Mouse (Mus musculus) adipocyte (in vitro differentiated cells): ENCODE results near the gene Ubqln4.
A peak's percentile ranks its signal among the peaks of the same experiment; 100 is the strongest.
"Not testable (repeated sequence)": the region's sequence is repeated elsewhere in the genome, so short reads cannot be mapped to it uniquely, and the experiment has no call there.

Source experiments
- DNase-seq: peaks from one replicate; pipeline ENCODE4 v3.0.0-alpha.2; 2016; ENCODE audit warnings: low spot score

Ubqln4 gene

DNA sequence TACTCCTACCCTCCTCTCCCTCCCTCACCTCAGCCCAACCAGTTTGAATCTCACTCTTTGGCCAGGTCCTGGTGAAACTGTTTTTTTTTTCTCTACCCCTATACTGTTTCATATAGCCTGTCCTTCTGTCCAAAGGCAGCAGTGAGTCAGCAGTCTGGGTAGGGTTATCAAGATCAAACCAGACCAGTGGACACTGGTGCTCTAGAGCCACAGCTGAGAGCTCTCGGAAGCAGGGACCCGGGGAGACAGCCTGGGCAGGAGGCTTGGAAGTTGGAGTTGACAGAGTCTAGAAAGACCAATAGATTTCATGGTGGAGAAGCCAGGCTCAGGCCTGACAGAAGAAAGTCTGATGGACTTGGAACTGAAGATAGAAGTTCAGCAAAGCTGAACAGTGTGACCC, 15.1 kb downstream of the Ubqln4 start:
- no peak for DNase-seq

DNA sequence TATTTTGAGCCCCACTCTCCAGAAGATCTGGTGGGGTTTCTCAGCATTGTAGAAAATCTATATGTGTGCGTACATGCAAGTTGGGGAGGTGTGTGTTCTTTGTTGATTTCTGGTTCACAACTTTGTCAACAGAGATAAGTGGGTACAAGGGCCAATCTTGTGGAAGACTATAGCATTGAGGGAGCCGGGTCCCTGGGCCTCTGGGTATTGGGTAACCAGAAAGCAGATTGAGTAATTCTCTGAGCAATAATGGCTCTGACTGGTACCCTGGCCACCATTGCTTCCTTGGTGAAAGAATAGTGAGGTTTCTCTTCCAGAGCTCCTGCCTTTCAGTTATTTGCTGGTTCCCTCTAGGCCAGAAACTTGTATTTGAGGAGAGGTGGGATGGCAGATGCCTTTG, 15.5 kb downstream of the Ubqln4 start:
- DNase-seq, result no peak

DNA sequence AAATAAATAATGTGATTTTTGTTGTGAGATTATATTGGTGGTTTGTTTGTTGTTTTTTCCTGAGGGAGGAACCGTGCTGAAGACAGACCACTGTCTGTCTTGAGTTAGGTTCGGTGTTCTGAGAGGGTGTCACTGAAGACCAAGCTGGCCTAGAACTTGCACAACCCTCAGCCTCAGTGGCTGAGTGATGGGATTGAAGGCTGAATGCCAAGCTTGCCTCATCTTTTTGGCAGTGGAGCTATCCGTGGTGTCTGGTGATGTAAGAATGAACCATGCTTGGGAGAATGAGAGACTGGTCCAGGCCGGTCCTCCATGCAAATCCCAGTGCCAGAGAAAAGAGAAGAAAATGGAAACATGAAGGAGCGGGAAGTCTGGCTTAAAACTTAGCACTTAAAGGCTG, 16.1 kb downstream of the Ubqln4 start:
- DNase-seq, result peak; percentile 69

DNA sequence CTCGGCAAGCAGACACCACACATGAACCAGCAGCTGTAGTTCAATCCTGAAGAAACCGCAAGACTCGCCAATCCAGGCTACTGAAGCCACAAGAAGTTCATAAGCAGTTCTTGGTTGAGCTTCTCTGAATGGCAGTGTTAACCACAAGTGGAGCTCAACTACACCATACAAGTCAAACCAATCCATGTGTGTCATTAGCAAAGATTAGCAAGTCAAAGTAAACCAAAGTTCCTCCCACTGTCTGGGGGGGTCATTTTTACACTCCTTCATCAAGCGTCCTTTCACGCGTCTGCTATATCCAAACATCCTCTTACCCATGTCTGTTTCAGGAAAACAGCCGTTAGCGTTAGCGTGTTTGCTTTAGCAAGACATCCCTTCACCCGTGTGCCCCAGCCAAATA, 16.8 kb downstream of the Ubqln4 start:
- no peak for DNase-seq

GRCm38 (mm10) chr3:88571856-88572255, 18.3 kb downstream of the Ubqln4 start:
- DNase-seq, result no peak

GRCm38 (mm10) chr3:88572835-88573234, 19.3 kb downstream of the Ubqln4 start:
- DNase-seq, result no peak

GRCm38 (mm10) chr3:88573810-88574209, 20.3 kb downstream of the Ubqln4 start:
- no peak for DNase-seq

DNA sequence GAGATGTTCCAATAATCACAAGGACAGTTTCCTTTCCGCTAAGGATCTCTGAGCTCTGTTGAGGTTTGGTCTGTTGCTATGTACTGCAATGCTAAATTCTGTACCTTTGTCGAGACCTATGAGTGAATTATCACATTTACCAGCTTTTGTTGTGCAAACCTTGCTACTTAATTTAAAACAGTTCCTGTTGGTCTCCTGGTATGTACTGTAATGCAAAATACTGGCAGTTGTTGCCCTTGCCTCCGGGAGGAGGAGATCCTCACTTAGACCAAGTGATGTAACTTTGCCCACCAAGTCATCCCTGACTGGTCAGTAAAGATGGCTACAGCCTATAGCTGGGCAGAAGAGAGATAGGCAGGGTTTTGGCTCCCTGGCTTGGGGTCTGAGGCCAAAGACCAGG, 22.0 kb downstream of the Ubqln4 start, which contains the start of gene Ssr2:
Gene Ssr2 (plus strand): TSS at position 337 of the 400 bp plus-strand sequence.
- no peak for DNase-seq

- not testable (repeated sequence) for DNase-seq
Measured at GRCm38 (mm10) chr3:88577846-88578245, 24.3 kb downstream of the Ubqln4 start.

DNA sequence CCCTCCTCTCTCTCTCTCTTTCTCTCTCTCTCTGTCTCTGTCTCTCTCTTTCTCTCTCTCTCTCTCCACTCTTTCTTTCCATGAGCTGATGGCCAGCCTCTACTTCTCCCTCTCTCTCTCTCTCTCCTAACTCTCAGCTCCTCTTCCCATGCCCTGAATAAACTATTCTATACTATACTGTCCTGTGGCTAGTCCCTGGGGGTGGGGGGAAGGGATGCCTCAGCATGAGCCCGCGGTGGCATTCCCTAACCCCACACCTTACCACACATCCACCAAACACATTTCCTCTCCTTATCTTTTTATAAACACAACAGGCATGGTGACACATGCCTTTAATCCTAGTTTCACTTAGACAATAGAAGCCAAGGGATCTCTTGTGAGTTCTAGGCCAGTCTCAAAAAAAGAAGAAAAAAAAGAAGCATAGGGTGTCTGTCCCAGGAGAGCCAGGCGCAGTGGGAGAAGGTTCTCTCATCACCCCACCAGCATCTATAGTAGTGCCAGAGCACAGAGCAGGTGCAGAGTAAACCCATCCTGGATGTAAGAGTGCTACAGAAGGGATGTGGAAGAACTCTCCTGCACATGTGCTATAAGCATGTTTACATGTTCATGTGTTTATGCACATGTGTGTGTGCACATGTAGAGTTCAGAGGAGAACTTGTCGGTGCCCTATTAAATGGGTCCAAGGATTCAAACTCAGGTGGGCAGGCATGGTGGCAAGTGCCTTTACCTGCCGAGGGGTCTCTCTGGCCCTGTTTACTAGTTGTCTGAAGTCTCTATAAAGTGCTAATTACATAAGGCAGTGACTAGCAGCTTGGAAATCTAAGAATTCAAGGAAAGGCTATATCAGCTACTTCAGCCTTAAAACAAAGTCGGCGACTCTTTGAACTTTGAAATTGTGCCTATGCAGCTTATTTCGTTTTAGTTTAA, 25.2 kb downstream of the Ubqln4 start:
- no peak for DNase-seq

DNA sequence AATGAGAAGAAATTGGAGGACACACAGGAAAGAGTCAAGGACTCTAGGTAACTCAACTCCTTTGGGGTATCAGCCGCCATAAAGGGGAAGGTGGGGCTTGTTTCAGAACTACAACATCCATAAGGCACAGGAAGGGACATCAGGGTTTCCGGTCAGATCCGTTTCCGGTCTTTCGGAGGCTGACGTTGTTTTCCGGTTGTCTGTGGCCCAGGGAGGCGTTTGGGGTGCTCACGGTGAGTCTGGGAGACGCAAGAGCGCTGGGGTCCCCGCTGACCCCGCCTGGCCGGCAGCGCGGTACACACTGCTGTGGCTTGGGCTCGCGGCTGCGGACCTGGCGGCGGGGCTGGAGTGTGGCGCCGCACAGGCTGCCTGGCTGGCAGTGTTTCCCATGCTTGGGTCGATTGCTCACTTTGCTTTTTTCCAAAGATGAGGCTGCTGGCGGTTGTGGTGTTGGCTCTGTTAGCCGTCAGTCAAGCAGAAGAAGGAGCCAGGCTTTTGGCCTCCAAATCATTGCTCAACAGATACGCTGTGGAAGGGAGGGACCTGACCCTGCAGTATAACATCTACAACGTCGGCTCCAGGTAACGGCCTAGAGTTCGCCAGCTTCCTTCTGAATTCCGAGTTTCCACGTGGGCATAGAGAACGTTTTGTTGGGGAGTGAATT, 26.0 kb downstream of the Ubqln4 start:
- DNase-seq, result peak; percentile 87

GRCm38 (mm10) chr3:88585769-88586168, 32.2 kb downstream of the Ubqln4 start:
- no peak for DNase-seq

GRCm38 (mm10) chr3:88586640-88587039, 33.1 kb downstream of the Ubqln4 start:
- DNase-seq, result no peak

DNA sequence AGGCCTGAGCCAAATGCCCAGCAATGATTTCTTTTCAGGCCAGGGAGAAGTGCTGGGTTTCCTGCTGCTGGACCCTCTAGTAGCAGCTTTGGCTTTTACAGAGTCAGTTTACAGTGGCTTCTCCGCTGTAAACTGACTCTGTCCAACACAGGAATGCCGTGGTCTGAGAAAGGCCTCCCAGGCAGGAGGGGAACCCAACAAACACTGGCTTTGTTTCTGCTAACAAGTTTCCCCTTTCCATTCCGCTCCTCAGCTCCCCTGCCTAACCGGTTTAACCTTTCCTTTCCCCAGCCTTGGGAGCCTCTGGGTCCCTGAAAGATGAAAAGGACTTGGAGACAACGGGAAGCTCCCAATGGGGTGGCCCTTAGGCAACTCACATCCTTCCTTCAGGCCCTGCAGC, 36.7 kb downstream of the Ubqln4 start:
- DNase-seq, result no peak

- DNase-seq, result no peak
Measured at GRCm38 (mm10) chr3:88591044-88591443, 37.5 kb downstream of the Ubqln4 start.

DNA sequence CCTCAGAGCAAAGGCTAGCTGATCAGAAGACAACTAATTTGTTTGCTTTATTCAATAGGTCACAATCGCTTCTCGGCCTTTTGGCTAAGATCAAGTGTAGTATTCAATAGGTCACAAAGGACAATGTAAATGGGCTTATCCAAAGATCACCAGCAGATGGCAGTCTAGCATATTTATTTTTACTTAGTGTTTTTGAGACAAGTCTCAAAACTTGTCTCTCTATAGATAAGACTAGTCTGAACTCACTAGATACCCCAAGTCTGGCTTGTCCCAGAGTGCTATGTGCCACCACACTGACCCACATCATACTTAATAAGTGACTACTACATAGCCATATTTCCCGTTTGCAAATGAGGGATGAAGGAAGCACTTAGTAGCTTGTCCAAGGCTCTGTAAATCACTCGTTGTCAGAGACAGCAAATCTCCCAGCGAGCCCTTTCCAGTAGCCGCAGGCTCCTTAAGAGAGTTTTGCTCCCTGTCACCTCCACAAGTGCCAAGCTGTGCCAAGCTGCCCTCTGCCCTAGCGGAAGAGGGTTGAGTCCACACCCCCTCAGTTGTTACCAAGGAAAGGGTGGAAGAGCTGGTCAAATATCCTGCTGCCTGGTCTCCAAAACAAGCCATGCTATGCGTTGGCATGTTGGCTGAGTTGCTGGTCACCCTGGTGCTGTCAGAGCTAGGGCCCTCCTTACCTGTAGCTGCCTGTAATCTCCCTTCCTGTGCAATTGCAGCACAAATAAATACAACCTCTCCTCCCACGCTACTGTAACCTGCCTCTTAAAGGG, 38.6 kb downstream of the Ubqln4 start:
- peak; percentile 85 for DNase-seq

DNA sequence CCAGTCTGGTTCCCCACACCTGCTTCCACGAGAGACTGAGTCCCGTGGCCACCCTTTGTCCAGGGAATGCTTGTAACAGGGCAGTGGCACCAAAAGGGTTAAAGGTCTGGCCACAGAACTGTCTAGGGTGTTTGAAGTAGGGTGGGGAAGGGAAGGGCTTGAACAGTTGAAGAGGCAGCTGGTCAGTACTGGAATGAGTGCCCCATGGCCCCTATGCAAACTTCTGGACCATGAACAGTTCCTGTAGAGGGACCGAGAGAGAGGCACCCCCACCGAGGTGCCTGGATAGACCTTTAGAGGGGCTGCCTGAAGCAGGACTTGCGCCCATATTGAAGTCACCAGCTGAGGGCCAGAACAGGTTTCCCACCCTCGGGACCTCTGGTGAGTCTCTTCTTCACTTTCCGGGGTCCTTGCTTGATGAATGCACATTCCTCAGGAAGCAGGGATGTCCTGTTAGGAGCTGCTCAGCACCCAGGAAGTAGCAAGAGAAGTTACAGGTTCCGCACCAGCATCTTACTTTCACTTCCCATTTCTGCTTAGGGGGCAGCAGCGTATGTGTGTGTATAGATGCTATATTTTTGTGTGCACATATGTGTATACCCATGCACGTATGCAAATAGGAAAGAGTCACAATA, 39.5 kb downstream of the Ubqln4 start:
- no peak for DNase-seq

GRCm38 (mm10) chr3:88593893-88594580, 40.5 kb downstream of the Ubqln4 start:
- DNase-seq, result no peak

GRCm38 (mm10) chr3:88596547-88596946, 43.0 kb downstream of the Ubqln4 start:
- DNase-seq, result not testable (repeated sequence)

GRCm38 (mm10) chr3:88602466-88602865, 48.9 kb downstream of the Ubqln4 start:
- DNase-seq, result no peak

- peak; percentile 84 for DNase-seq
Measured at GRCm38 (mm10) chr3:88603714-88604161, 50.2 kb downstream of the Ubqln4 start.
